ENCODE assay signal across 26 mouse cellular contexts in genomic region chr9:119119409-119120167, GRCm38 (mm10). TPM values are rescaled to one million over a fixed set of nuclear protein-coding genes. Genes with fewer than 3 reads are reported as not detected.
DNase-seq lines count a peak whose midpoint lies in the region; ATAC-seq and TF ChIP-seq lines count a peak whose summit lies in the region.
"Had no signal": no experiment of that assay in that cellular context is flagged by ENCODE, and none has a peak within 500 bp of the region (broad histone marks: within the 10 kb centered on the region; RNA-seq: fewer than 3 reads in every experiment).

No protein-coding gene starts in this region.

- H3K27ac ChIP-seq in hindbrain, postnatal 0 days, result no peak overlapping the region
- no peak overlapping the region for H3K27ac ChIP-seq in hindbrain, embryonic 14.5 days
- H3K27ac ChIP-seq: hindbrain, embryonic 15.5 days; stomach, embryonic 15.5 days had no signal

- no peak overlapping the region for H3K4me2 ChIP-seq in hindbrain, postnatal 0 days (ENCODE audit: low read depth, low read length)
- no peak overlapping the region for H3K4me2 ChIP-seq in hindbrain, embryonic 14.5 days (replicated peaks)
- H3K4me2 ChIP-seq: heart, embryonic 11.5 days; hindbrain, embryonic 15.5 days; stomach, embryonic 15.5 days had no signal

- H3K9ac ChIP-seq in hindbrain, postnatal 0 days (replicated peaks; ENCODE audit: low read length), result no peak overlapping the region
- no peak overlapping the region for H3K9ac ChIP-seq in hindbrain, embryonic 14.5 days
- H3K9ac ChIP-seq: hindbrain, embryonic 15.5 days; stomach, embryonic 15.5 days had no signal

- H3K4me3 ChIP-seq in hindbrain, postnatal 0 days (ENCODE audit: low read length), result no peak overlapping the region
- H3K4me3 ChIP-seq in hindbrain, embryonic 14.5 days (replicated peaks; ENCODE audit: low read length), result no peak overlapping the region
- peak overlapping the region; percentile 6; the same call in 1 of the 2 replicates for H3K4me3 ChIP-seq in G1E (ENCODE audit: low read depth, low read length)
- H3K4me3 ChIP-seq: hindbrain, embryonic 15.5 days; stomach, embryonic 15.5 days had no signal

- H3K36me3 ChIP-seq in hindbrain, postnatal 0 days (ENCODE audit: insufficient read depth, low read length), result no peaks in the 10 kb centered on the region
- no peaks in the 10 kb centered on the region for H3K36me3 ChIP-seq in hindbrain, embryonic 14.5 days (replicated peaks; ENCODE audit: control insufficient read depth, insufficient read depth)
- no peaks in the 10 kb centered on the region for H3K36me3 ChIP-seq in G1E (replicated peaks)
- H3K36me3 ChIP-seq: hindbrain, embryonic 15.5 days; stomach, embryonic 15.5 days had no signal

- no peaks in the 10 kb centered on the region for H3K27me3 ChIP-seq in hindbrain, postnatal 0 days (ENCODE audit: insufficient read depth, low read length)
- H3K27me3 ChIP-seq in hindbrain, embryonic 14.5 days (ENCODE audit: control insufficient read depth, insufficient read depth, low read length), result no peaks in the 10 kb centered on the region
- peaks cover 2% of the 10 kb centered on the region; the same call in 1 of the 2 replicates for H3K27me3 ChIP-seq in G1E (ENCODE audit: insufficient read depth, low read length)
- H3K27me3 ChIP-seq: hindbrain, embryonic 15.5 days; stomach, embryonic 15.5 days had no signal

- no peaks in the 10 kb centered on the region for H3K9me3 ChIP-seq in hindbrain, postnatal 0 days (ENCODE audit: low read length)
- no peaks in the 10 kb centered on the region for H3K9me3 ChIP-seq in hindbrain, embryonic 14.5 days (ENCODE audit: control insufficient read depth, low read length)
- H3K9me3 ChIP-seq in G1E (replicated peaks), result peaks cover 93% of the 10 kb centered on the region
- H3K9me3 ChIP-seq: hindbrain, embryonic 15.5 days; stomach, embryonic 15.5 days had no signal

- 82% methylated on average over 19 of the region's 19 CpGs for WGBS in hindbrain, postnatal 0 days
- WGBS in hindbrain, embryonic 14.5 days, result 87% methylated on average over 19 of the region's 19 CpGs

- no peaks in the 10 kb centered on the region for H3K4me1 ChIP-seq in hindbrain, postnatal 0 days (ENCODE audit: insufficient read depth, low read length)
- no peaks in the 10 kb centered on the region for H3K4me1 ChIP-seq in hindbrain, embryonic 14.5 days (replicated peaks; ENCODE audit: control insufficient read depth, insufficient read depth, low read length)
- H3K4me1 ChIP-seq in G1E (ENCODE audit: insufficient read depth, low read depth, low read length), result no peaks in the 10 kb centered on the region
- H3K4me1 ChIP-seq: hindbrain, embryonic 15.5 days; stomach, embryonic 15.5 days had no signal

- TF ChIP-seq CTCF in hindbrain, postnatal 0 days (IDR thresholded peaks at IDR 0.05; ENCODE audit: low read depth), result no peak
- TF ChIP-seq CTCF in G1E (IDR thresholded peaks at IDR 0.05; ENCODE audit: low read depth, low read length), result no peak

- peak; percentile 30 for DNase-seq in hindbrain, postnatal 0 days (ENCODE audit: low spot score)
- DNase-seq in hindbrain, embryonic 14.5 days (ENCODE audit: low spot score), result no peak
- DNase-seq in G1E (ENCODE audit: low spot score), result no peak
- peak; percentile 96 for DNase-seq in kidney, adult 9 months
- DNase-seq in kidney, postnatal 36 days, result peak; percentile 96
- DNase-seq in ovary, postnatal 14 days (ENCODE audit: low spot score), result no peak
- DNase-seq in ovary, adult 18-20 months (ENCODE audit: low spot score), result no peak
- DNase-seq: adrenal gland, postnatal 36 days; cerebellum, postnatal 10 days; gastrocnemius, postnatal 36 days; lung, adult 18-20 months; lung, postnatal 4 days; midbrain, embryonic 14.5 days; right cerebral cortex, postnatal 14 days had no signal

- 0 out of 2 replicates have a peak, but pooled peaks have one; percentile 38 for ATAC-seq in hindbrain, postnatal 0 days
- no peak for ATAC-seq in hindbrain, embryonic 14.5 days (ENCODE audit: low FRiP score)
- ATAC-seq in G1E (ENCODE audit: extremely low read depth, insufficient number of reproducible peaks, low FRiP score, poor library complexity, severe bottlenecking), result no peak
- no peak for ATAC-seq in erythroblast, adult 5-6 weeks (replicated peaks; ENCODE audit: low FRiP score, poor library complexity, severe bottlenecking)
- ATAC-seq: forebrain, embryonic 14.5 days; intestine, postnatal 0 days had no signal

RNA-seq across cellular contexts. Expression of gene Dlec1, which starts 17.3 kb away (rescaled TPM):
- 0.93 and 1.1 TPM in 2 replicates for total RNA-seq in hindbrain, postnatal 0 days (2014; rRNA removed)
- 0.95 and 1.4 TPM in 2 replicates for polyA plus RNA-seq in hindbrain, postnatal 0 days (2015; fragmentation: Nextera tagmentation; extraction: Ambion mirVana)
- polyA plus RNA-seq in hindbrain, embryonic 14.5 days (2014; fragmentation: Nextera tagmentation; extraction: Ambion mirVana), result 1.3 and 1.7 TPM in 2 replicates
- not detected in 2 replicates for total RNA-seq in G1E (2014; fragmentation: Nextera tagmentation)
- total RNA-seq in G1E (2017), result not detected in 2 replicates
- polyA plus RNA-seq in G1E (2012), result not detected in 2 replicates
- total RNA-seq in erythroblast, adult 5-6 weeks (2015; ENCODE audit: low replicate concordance), result 0.21 TPM in 1 of 2 replicates, not detected in the other
- total RNA-seq in erythroblast, adult 5-6 weeks (2017; ENCODE audit: low replicate concordance), result not detected in 2 replicates
- total RNA-seq: gastrocnemius, postnatal 36 days had no signal

RNA-seq across cellular contexts. Expression of gene Plcd1, which starts 26.3 kb away (rescaled TPM):
- 15.1 and 17.0 TPM in 2 replicates for total RNA-seq in hindbrain, postnatal 0 days (2014; rRNA removed)
- polyA plus RNA-seq in hindbrain, postnatal 0 days (2015; fragmentation: Nextera tagmentation; extraction: Ambion mirVana), result 14.2 and 18.1 TPM in 2 replicates
- polyA plus RNA-seq in hindbrain, embryonic 14.5 days (2014; fragmentation: Nextera tagmentation; extraction: Ambion mirVana), result 15.9 and 16.7 TPM in 2 replicates
- total RNA-seq in G1E (2014; fragmentation: Nextera tagmentation), result not detected in 2 replicates
- not detected in 2 replicates for total RNA-seq in G1E (2017)
- polyA plus RNA-seq in G1E (2012), result not detected in 2 replicates
- total RNA-seq in erythroblast, adult 5-6 weeks (2015; ENCODE audit: low replicate concordance), result not detected in 2 replicates
- not detected in 2 replicates for total RNA-seq in erythroblast, adult 5-6 weeks (2017; ENCODE audit: low replicate concordance)

RNA-seq across cellular contexts. Expression of gene Acaa1b, which starts 37.3 kb away (rescaled TPM):
- 3.8 and 4.0 TPM in 2 replicates for total RNA-seq in hindbrain, postnatal 0 days (2014; rRNA removed)
- 3.9 and 4.0 TPM in 2 replicates for polyA plus RNA-seq in hindbrain, postnatal 0 days (2015; fragmentation: Nextera tagmentation; extraction: Ambion mirVana)
- 2.2 and 3.9 TPM in 2 replicates for polyA plus RNA-seq in hindbrain, embryonic 14.5 days (2014; fragmentation: Nextera tagmentation; extraction: Ambion mirVana)
- total RNA-seq in G1E (2014; fragmentation: Nextera tagmentation) (not detected in 2 replicates), G1E (2017) (0.06 TPM in 1 of 2 replicates, not detected in the other)
- polyA plus RNA-seq in G1E (2012), result not detected in 2 replicates
- not detected in 2 replicates for total RNA-seq in erythroblast, adult 5-6 weeks (2015; ENCODE audit: low replicate concordance)
- total RNA-seq in erythroblast, adult 5-6 weeks (2017; ENCODE audit: low replicate concordance), result 1.4 TPM in 1 of 2 replicates, not detected in the other

RNA-seq across cellular contexts. Expression of gene Gm47289, which starts 39.4 kb away (rescaled TPM):
- not detected in 2 replicates for total RNA-seq in hindbrain, postnatal 0 days (2014; rRNA removed)
- polyA plus RNA-seq in hindbrain, postnatal 0 days (2015; fragmentation: Nextera tagmentation; extraction: Ambion mirVana), result not detected in 2 replicates
- not detected in 2 replicates for polyA plus RNA-seq in hindbrain, embryonic 14.5 days (2014; fragmentation: Nextera tagmentation; extraction: Ambion mirVana)
- total RNA-seq in G1E (2014; fragmentation: Nextera tagmentation) (not detected in 2 replicates), G1E (2017) (0.11 TPM in 1 of 2 replicates, not detected in the other)
- not detected in 2 replicates for polyA plus RNA-seq in G1E (2012)
- not detected in 2 replicates for total RNA-seq in erythroblast, adult 5-6 weeks (2015; ENCODE audit: low replicate concordance)
- not detected in 2 replicates for total RNA-seq in erythroblast, adult 5-6 weeks (2017; ENCODE audit: low replicate concordance)
- total RNA-seq: adrenal gland, postnatal 36 days; gastrocnemius, postnatal 36 days; heart, postnatal 25 days; layer of hippocampus, postnatal 25 days; left cerebral cortex, postnatal 25 days; liver, adult 2 months had no signal
- polyA plus RNA-seq: embryonic facial prominence, embryonic 14.5 days; forebrain, embryonic 14.5 days; heart, embryonic 11.5 days; hindbrain, embryonic 15.5 days; intestine, postnatal 0 days; liver, adult 2 months; midbrain, embryonic 14.5 days; spleen, adult 2 months; stomach, embryonic 15.5 days had no signal

Comparison
In these comparisons a context has a peak if more than half of its experiments do, and no peak if none do; other contexts are left out.
1. DNase-seq: peak in hindbrain, postnatal 0 days (single experiment), kidney, adult 9 months (single experiment) and kidney, postnatal 36 days (2 of 2); none in hindbrain, embryonic 14.5 days (single experiment), G1E (single experiment), ovary, postnatal 14 days (single experiment) and ovary, adult 18-20 months (single experiment).
2. RNA of gene Plcd1, which starts 26.3 kb away (total RNA-seq): 15.1 to 17.0 TPM in hindbrain, postnatal 0 days; not detected in G1E and not detected in erythroblast, adult 5-6 weeks; every median in the first group is over 10 times any median in the second.